Mouse (Mus musculus): ENCODE measurements at regions not wholly inside any gene's neighbourhood (a gene's known extent, or its start where the extent isn't known, plus 50 kb on each side); places are given as distances from the start of the nearest gene placed in this dataset.
A peak's percentile ranks its signal among the peaks of the same experiment; 100 is the strongest.

DNA sequence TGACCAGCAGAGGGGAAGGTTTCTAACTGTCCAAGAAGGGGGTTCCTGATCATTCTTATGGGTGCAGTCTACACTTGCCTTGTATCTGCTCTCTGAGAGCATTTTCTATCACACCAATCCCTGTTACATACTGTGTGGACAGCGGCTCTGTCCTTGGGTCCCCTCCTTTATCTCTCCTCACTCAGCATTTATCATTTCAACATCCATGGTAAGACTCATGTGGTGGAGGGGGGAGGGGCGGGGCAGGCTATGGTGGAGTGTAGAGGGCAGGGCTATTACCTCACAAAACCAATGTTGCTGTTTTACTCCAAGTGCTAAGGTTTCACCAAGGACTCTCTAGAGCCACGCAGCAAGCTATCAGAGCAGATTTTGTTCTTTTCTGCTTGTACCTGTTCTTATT, 65.9 kb upstream of the Gpr6 start:
- H3K9ac ChIP-seq: no peak overlapping the region
- peak; percentile 37; the same call in 1 of the 2 replicates for ATAC-seq (ENCODE audit: insufficient read depth)
- no peaks in the 10 kb centered on the region for H3K9me3 ChIP-seq (replicated peaks)
- H3K4me3 ChIP-seq (replicated peaks): no peak overlapping the region
- peaks cover 72% of the 10 kb centered on the region for H3K27me3 ChIP-seq
- 37% methylated on average over 3 of the region's 3 CpGs for whole genome bisulfite sequencing (ENCODE audit: insufficient replicate concordance)
- H3K4me2 ChIP-seq: no peak overlapping the region
- no peak overlapping the region for H3K27ac ChIP-seq (replicated peaks)
- no peaks in the 10 kb centered on the region for H3K36me3 ChIP-seq (replicated peaks)
- peaks cover 19% of the 10 kb centered on the region for H3K4me1 ChIP-seq (replicated peaks)
